Mouse (Mus musculus): ENCODE results near the gene Abca17. TPM values are rescaled to one million over a fixed set of nuclear protein-coding genes. Genes with fewer than 3 reads are reported as not detected.

The Abca17 gene
- polyA plus RNA-seq, 1 experiment = not detected

DNA sequence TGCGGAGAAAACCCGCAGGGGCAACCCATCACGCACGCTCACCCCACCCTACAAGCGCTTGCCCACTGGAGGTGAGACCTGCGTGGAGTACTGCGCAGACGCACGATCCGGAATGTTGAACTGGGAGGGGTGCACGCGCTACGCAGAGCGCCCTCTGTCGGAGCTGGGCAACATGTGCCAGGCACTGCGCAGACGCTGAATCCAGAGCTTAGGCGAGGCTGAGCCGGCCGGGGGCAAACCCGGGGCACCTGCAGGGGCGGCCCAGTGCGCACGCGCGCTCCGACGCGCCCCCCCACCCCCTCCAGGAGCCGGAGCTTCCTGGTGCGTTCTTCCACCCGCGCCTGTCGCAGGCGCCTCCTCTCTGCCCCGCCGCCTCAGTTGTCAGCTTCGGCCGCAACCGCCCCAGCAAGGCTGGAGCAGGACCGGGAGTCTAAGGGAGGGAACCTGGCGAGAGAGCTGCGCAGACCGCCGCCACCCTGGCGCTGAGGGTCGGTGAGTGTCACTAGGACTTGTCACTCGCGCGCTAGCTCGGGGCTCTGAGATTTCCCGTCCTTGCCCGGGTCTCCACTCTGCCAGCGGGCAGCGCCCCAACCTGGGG lies 991 bp upstream of the Abca17 start, which contains the start of gene Abca3:
Abca3 (plus strand) TSS at position 191 of the 598 bp plus-strand sequence.
- peaks cover 23% of the 10 kb centered on the region for H3K36me3 ChIP-seq (replicated peaks; ENCODE audit: low read length)
- H3K4me1 ChIP-seq = peaks cover 42% of the 10 kb centered on the region
- peak within 1 kb of the TSS; percentile 95 for H3K4me3 ChIP-seq (replicated peaks)
- peaks cover 13% of the 10 kb centered on the region for H3K27me3 ChIP-seq (replicated peaks)
- TF ChIP-seq GATA1 (IDR thresholded peaks at IDR 0.05; ENCODE audit: borderline replicate concordance, low read length) (no peak), FLI1 (IDR thresholded peaks at IDR 0.05; ENCODE audit: low read length) (no peak)
- no peaks in the 10 kb centered on the region for H3K9me3 ChIP-seq

DNA sequence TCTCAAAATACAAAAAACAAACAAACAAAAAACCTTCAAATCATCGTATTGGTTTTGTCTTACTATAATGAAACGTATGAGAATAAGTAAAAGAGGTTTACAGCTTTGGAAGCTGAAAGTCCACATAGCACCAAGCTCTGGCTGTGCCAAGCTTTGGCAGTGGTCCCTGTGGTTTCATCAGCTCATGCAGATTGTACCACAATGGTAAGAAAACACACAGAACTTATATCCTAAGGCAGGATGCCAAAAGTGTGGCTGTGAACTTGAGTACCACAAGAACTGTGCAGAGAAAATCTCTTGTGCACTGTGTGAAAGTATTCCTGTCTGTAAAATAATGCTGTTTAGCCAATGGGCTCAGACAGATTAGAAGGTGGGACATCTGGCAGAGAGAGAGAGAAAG lies 1.7 kb downstream of the Abca17 start:
- Histone ChIP-seq H3K4me3 (replicated peaks) (no peak overlapping the region), H3K4me1 (peaks cover 33% of the 10 kb centered on the region), H3K27me3 (replicated peaks) (peaks cover 13% of the 10 kb centered on the region), H3K36me3 (replicated peaks; ENCODE audit: low read length) (peaks cover 3% of the 10 kb centered on the region), H3K9me3 (no peaks in the 10 kb centered on the region)
- no peak for TF ChIP-seq FLI1 (IDR thresholded peaks at IDR 0.05; ENCODE audit: low read length)
- TF ChIP-seq GATA1 (IDR thresholded peaks at IDR 0.05; ENCODE audit: borderline replicate concordance, low read length) = no peak

DNA sequence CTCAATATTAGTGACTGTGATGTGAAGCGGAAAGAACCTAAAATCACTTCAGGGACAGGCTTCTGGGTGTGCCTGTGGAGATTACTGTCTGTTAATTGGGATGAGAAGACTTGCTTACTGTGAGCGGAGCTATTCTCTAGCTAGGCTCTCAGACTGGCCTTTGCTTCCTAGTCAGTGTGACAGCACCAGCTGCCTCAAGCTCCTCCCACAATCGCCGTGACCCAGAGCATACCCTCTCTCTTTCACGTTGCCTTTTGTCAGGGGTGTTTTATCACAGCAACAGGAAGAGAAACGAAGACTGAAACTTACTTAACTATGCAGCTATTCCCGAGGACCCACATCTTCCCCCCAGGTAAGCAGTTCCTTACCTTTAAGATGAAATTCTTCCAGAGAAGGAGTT lies 4.0 kb downstream of the Abca17 start:
- Histone ChIP-seq H3K36me3 (replicated peaks; ENCODE audit: low read length) (no peaks in the 10 kb centered on the region), H3K9me3 (no peaks in the 10 kb centered on the region), H3K4me1 (peaks cover 20% of the 10 kb centered on the region), H3K27me3 (replicated peaks) (peaks cover 13% of the 10 kb centered on the region), H3K4me3 (replicated peaks) (no peak overlapping the region)
- no peak for TF ChIP-seq GATA1 (IDR thresholded peaks at IDR 0.05; ENCODE audit: borderline replicate concordance, low read length)
- TF ChIP-seq FLI1 (IDR thresholded peaks at IDR 0.05; ENCODE audit: low read length) = no peak

DNA sequence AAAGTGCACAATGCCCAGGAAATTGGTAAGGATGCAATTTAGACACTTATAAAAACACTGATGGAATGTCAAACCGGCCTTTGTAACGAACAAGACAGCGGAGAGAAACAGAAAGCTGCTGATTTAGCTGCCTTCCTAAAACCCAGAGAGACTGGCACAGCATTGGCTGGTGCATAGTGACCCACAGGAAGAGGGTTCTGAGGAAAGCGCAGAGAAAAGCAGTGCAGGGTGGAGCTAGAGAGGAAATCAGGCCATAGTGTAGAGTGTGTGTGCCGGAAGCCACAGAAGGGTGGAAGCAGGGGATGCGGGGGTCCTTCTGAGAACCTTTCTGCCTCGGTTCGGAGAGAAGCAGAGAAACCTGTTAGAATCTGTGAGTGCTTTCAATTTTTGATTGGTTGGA lies 6.2 kb downstream of the Abca17 start:
- Histone ChIP-seq H3K27me3 (replicated peaks) (peaks cover 5% of the 10 kb centered on the region), H3K4me1 (peaks cover 12% of the 10 kb centered on the region), H3K36me3 (replicated peaks; ENCODE audit: low read length) (no peaks in the 10 kb centered on the region), H3K4me3 (replicated peaks) (peak overlapping the region; percentile 56), H3K9me3 (no peaks in the 10 kb centered on the region)
- TF ChIP-seq GATA1 (IDR thresholded peaks at IDR 0.05; ENCODE audit: borderline replicate concordance, low read length) (no peak), FLI1 (IDR thresholded peaks at IDR 0.05; ENCODE audit: low read length) (no peak)

DNA sequence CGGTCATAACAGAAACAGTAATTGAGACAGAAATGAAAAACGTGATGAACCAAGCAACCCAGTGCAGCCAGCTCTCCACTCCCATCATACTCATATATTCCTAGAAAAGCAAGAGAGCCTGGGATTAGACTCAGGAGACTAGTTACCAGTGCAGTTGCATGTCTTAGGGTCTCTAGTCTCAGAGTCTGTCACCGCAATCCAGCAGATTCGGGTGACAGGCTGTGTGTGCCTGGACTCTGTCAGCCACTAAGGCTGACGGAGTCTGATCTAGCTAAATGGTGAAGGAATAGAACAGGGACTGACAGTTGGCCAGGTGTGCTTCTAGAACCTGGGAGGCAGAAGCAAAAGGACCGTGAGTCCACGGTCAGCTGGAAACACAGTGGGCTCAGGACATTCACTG lies 23.2 kb downstream of the Abca17 start:
- Histone ChIP-seq H3K27me3 (replicated peaks) (no peaks in the 10 kb centered on the region), H3K36me3 (replicated peaks; ENCODE audit: low read length) (no peaks in the 10 kb centered on the region), H3K4me3 (replicated peaks) (no peak overlapping the region), H3K4me1 (peaks cover 26% of the 10 kb centered on the region), H3K9me3 (no peaks in the 10 kb centered on the region)
- TF ChIP-seq GATA1 (IDR thresholded peaks at IDR 0.05; ENCODE audit: borderline replicate concordance, low read length) (no peak), FLI1 (IDR thresholded peaks at IDR 0.05; ENCODE audit: low read length) (no peak)

DNA sequence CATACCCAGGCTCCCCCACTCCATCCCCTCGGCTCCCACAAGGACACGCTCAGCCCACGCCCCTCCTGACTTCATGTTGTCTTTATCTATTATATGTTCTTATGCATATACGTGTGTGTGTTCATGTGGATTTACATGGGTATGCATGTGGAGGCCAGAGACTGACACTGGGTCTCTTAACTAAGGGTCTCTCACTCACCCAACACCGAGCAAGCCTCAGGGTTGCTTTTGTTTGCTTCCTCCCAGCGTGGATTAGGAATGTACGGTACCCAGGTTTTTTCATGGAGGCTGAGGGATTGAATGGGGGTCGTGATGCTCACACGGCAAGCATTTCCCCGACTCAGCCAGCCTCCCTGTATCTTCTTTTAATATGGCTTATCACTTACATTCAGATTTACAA lies 25.8 kb downstream of the Abca17 start:
- TF ChIP-seq FLI1 (IDR thresholded peaks at IDR 0.05; ENCODE audit: low read length) (no peak), GATA1 (IDR thresholded peaks at IDR 0.05; ENCODE audit: borderline replicate concordance, low read length) (no peak)
- Histone ChIP-seq H3K4me1 (peaks cover 22% of the 10 kb centered on the region), H3K4me3 (replicated peaks) (no peak overlapping the region), H3K9me3 (peaks cover 8% of the 10 kb centered on the region; the same call in 1 of the 2 replicates), H3K27me3 (replicated peaks) (no peaks in the 10 kb centered on the region), H3K36me3 (replicated peaks; ENCODE audit: low read length) (no peaks in the 10 kb centered on the region)

DNA sequence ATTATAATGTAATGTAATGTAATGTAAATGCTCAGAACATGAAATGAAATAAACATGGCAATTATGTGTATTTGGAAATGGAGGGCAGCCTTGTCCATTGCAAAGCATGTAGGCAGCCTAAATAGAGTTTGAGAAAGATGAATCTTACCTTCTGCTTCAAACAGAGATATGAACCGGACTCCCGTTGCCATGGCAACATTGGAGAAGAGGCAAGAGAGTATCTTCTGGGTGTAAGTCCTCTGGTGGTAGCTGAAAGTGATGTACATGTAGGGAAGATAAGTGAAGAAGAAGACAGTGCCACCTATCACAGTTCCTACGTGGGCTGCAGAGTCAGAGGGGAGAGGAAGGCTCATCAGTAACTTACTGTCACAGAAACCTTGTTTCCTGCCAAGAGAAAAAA lies 30.0 kb downstream of the Abca17 start:
- Histone ChIP-seq H3K27me3 (replicated peaks) (peaks cover 6% of the 10 kb centered on the region), H3K9me3 (peaks cover 17% of the 10 kb centered on the region; the same call in 1 of the 2 replicates), H3K4me1 (peaks cover 3% of the 10 kb centered on the region; the same call in 1 of the 2 replicates), H3K4me3 (replicated peaks) (no peak overlapping the region), H3K36me3 (replicated peaks; ENCODE audit: low read length) (no peaks in the 10 kb centered on the region)
- TF ChIP-seq FLI1 (IDR thresholded peaks at IDR 0.05; ENCODE audit: low read length) (no peak), GATA1 (IDR thresholded peaks at IDR 0.05; ENCODE audit: borderline replicate concordance, low read length) (no peak)

DNA sequence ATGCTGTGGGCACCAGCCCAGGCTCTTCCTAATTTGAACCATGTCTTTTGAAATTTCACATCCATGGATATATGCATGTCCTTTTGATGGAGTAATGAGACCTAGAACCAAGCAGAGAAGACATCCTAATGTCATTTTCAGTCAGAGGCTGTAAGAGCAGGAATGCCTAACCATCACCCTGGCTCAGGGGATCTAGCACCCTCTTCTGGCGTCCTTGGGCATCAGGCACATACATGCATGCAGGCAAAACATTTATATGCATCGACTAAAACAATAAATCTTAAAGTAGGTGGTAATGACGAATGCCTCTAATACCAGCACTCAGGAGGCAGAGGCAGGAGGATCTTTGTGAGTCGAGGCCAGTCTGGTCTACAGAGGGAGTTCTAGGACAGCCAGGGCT lies 43.4 kb downstream of the Abca17 start:
- Histone ChIP-seq H3K27me3 (replicated peaks) (no peaks in the 10 kb centered on the region), H3K4me3 (replicated peaks) (peak overlapping the region; percentile 33), H3K9me3 (no peaks in the 10 kb centered on the region), H3K4me1 (peaks cover 11% of the 10 kb centered on the region), H3K36me3 (replicated peaks; ENCODE audit: low read length) (no peaks in the 10 kb centered on the region)
- TF ChIP-seq GATA1 (IDR thresholded peaks at IDR 0.05; ENCODE audit: borderline replicate concordance, low read length) = no peak
- no peak for TF ChIP-seq FLI1 (IDR thresholded peaks at IDR 0.05; ENCODE audit: low read length)

DNA sequence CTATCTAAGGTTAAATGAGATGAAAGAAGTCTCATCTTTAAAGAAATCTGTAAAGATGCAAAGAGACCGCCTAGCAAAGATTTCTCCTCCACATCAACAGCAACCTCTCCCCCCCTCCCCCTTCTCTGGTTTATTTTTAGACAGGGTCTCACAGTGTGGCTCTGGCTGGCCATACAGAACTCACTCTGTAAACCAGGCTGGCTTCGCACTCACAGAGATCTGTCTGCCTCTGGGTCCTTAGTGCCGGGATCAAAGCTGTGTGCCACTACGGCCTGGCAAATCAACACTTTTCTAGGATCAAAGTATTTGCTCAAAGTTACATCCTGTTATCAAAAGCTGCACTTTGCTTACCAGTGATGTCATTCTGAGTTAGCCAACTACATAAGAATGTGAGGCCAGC lies 50.2 kb downstream of the Abca17 start:
- Histone ChIP-seq H3K36me3 (replicated peaks; ENCODE audit: low read length) (no peaks in the 10 kb centered on the region), H3K4me1 (peaks cover 5% of the 10 kb centered on the region; the same call in 1 of the 2 replicates)
- TF ChIP-seq GATA1 (IDR thresholded peaks at IDR 0.05; ENCODE audit: borderline replicate concordance, low read length) (no peak), FLI1 (IDR thresholded peaks at IDR 0.05; ENCODE audit: low read length) (no peak)

DNA sequence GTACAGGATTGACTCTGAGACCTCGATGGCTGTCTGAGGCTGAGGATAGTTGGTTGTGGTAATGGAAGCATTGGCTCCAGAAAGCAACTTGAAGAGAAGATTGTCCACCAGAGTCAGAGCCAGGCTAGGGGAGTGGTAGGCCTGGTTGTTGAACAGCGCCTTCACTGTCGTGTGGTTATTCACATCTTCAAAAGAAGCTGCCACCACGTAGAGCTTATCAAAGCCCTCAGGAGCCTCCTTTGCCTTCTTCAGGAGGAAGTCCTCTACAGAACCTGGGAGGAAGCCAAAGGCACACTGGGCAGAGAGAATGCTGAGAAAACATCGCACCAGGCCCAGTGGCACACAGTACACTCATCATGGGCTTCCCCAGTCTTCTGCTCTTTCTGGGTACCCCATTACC lies 61.5 kb downstream of the Abca17 start:
- Histone ChIP-seq H3K36me3 (replicated peaks; ENCODE audit: low read length) (no peaks in the 10 kb centered on the region), H3K9me3 (no peaks in the 10 kb centered on the region), H3K4me3 (replicated peaks) (no peak overlapping the region), H3K4me1 (peaks cover 57% of the 10 kb centered on the region), H3K27me3 (replicated peaks) (no peaks in the 10 kb centered on the region)
- TF ChIP-seq FLI1 (IDR thresholded peaks at IDR 0.05; ENCODE audit: low read length) = no peak
- TF ChIP-seq GATA1 (IDR thresholded peaks at IDR 0.05; ENCODE audit: borderline replicate concordance, low read length) = no peak

More for the DNA sequence above, 50.2 kb downstream of the Abca17 start:
- peaks cover 2% of the 10 kb centered on the region for H3K27me3 ChIP-seq (replicated peaks)
- H3K9me3 ChIP-seq = no peaks in the 10 kb centered on the region
- H3K4me3 ChIP-seq (replicated peaks) = no peak overlapping the region
